Mouse (Mus musculus) midbrain, postnatal 0 days (tissue): ENCODE results near the gene Gm20388. TPM values are rescaled to one million over a fixed set of nuclear protein-coding genes. Genes with fewer than 3 reads are reported as not detected.
A peak's percentile ranks its signal among the peaks of the same experiment; 100 is the strongest.

ENCODE experiments used
- ATAC-seq: fragments of 200-750 bp; cut with Nextera tagmentation; 2 replicates; pipeline ENCODE4 v1.8.0; 2017; ENCODE audit warnings: moderate number of reproducible peaks, mild to moderate bottlenecking, moderate TSS enrichment, moderate library complexity; ENCODE audit not compliant: low FRiP score
- DNase-seq: peaks from one replicate; pipeline ENCODE4 v3.0.0-alpha.2; 2015; ENCODE audit warnings: low spot score
- H3K27ac ChIP-seq: fragments of 300-500 bp; sonication (generic); 2 replicates; pipeline ENCODE4 v1.5.1; 2014; ENCODE audit warnings: low read depth, mild to moderate bottlenecking, low read length, mixed read lengths
- H3K27me3 ChIP-seq: fragments of 300-500 bp; sonication (generic); 2 replicates; pipeline ENCODE4 v1.6.1; 2014; ENCODE audit warnings: low read length, control low read depth, mixed read lengths; ENCODE audit not compliant: insufficient read depth
- H3K36me3 ChIP-seq: fragments of 300-500 bp; sonication (generic); 2 replicates; pipeline ENCODE4 v1.6.1; 2014; ENCODE audit warnings: low read length, control low read depth, mixed read lengths; ENCODE audit not compliant: insufficient read depth
- H3K4me1 ChIP-seq: fragments of 300-500 bp; sonication (generic); 2 replicates; pipeline ENCODE4 v1.6.1; 2014; ENCODE audit warnings: mild to moderate bottlenecking, control low read depth, antibody characterized with exemption, low read length, mixed read lengths; ENCODE audit not compliant: insufficient read depth
- H3K4me2 ChIP-seq: fragments of 300-500 bp; sonication (generic); 2 replicates; pipeline ENCODE4 v1.6.1; 2014; ENCODE audit warnings: low read depth, mild to moderate bottlenecking, low read length, mixed read lengths; ENCODE audit not compliant: poor library complexity, severe bottlenecking
- H3K4me3 ChIP-seq: fragments of 300-500 bp; sonication (generic); 2 replicates; pipeline ENCODE4 v1.5.1; 2014; ENCODE audit warnings: low read depth, mild to moderate bottlenecking, low read length, moderate library complexity
- H3K9ac ChIP-seq: fragments of 300-500 bp; sonication (generic); replicated peaks from 2 replicates; pipeline ENCODE4 v1.6.1; 2014; ENCODE audit warnings: mild to moderate bottlenecking, low read length, moderate library complexity, mixed read lengths; ENCODE audit not compliant: poor library complexity, severe bottlenecking
- H3K9me3 ChIP-seq: fragments of 300-500 bp; sonication (generic); 2 replicates; pipeline ENCODE4 v1.6.1; 2016; ENCODE audit warnings: low read length, control low read depth
- CTCF ChIP-seq: IDR thresholded peaks from 2 replicates; pipeline ENCODE4 v1.5.1; 2016; ENCODE audit warnings: antibody characterized with exemption, mild to moderate bottlenecking
- WGBS: fragments of 180-500 bp; shearing (Covaris S2); extraction: QIAGEN DNeasy Blood & Tissue Kit; methylation state at CpG from one replicate; pipeline ENCODE4 v1.1.7; 2014; 5-methylcytosine and 5-hydroxymethylcytosine counted together
- polyA plus RNA-seq: library from polyadenylated mRNA; unstranded; fragments of >200 nt; fragmentation: Nextera tagmentation; extraction: Ambion mirVana; gene quantifications from 2 replicates; pipeline ENCODE4 v1.2.1, GENCODE M21; 2015
- total RNA-seq: library from RNA; depleted of rRNA; stranded (reverse); fragments of >200 nt; gene quantifications from 2 replicates; pipeline ENCODE4 v1.2.3, GENCODE M21; 2014

Gm20388 gene
- total and polyA plus RNA-seq, 2 experiments from 2014 or later: 74.2 TPM; not detected in 1

- no peak for TF ChIP-seq CTCF
- Histone ChIP-seq H3K9ac (0 out of 2 replicates have a peak overlapping the region, but pooled peaks have one; percentile 24), H3K36me3 (no peaks in the 10 kb centered on the region), H3K4me2 (no peak overlapping the region), H3K4me1 (peaks cover 6% of the 10 kb centered on the region; the same call in 1 of the 2 replicates), H3K27me3 (no peaks in the 10 kb centered on the region), H3K4me3 (no peak overlapping the region), H3K9me3 (no peaks in the 10 kb centered on the region), H3K27ac (no peak overlapping the region)
- no peak for DNase-seq
- 30% methylated on average over 14 of the region's 14 CpGs for WGBS
- ATAC-seq: no peak
Observed at GRCm38 (mm10) chr8:120126357-120127161, 215.9 kb downstream of the Gm20388 start.

GRCm38 (mm10) chr8:120129547-120129946 is 218.9 kb downstream of the Gm20388 start:
- no peaks in the 10 kb centered on the region for H3K36me3 ChIP-seq
- H3K4me1 ChIP-seq: 0 out of 2 replicates have a peak, but pooled peaks cover 6% of the 10 kb centered on the region
- H3K27ac ChIP-seq: no peak overlapping the region
- ATAC-seq: no peak
- H3K4me3 ChIP-seq: no peak overlapping the region
- WGBS: 33% methylated on average over 4 of the region's 4 CpGs
- no peaks in the 10 kb centered on the region for H3K9me3 ChIP-seq
- TF ChIP-seq CTCF: no peak
- no peak overlapping the region for H3K4me2 ChIP-seq
- no peak overlapping the region for H3K9ac ChIP-seq
- DNase-seq: no peak
- H3K27me3 ChIP-seq: no peaks in the 10 kb centered on the region

- H3K9ac ChIP-seq: no peak overlapping the region
- 82% methylated on average over 8 of the region's 8 CpGs for WGBS
- ATAC-seq: no peak
- no peaks in the 10 kb centered on the region for H3K9me3 ChIP-seq
- H3K36me3 ChIP-seq: no peaks in the 10 kb centered on the region
- no peaks in the 10 kb centered on the region for H3K27me3 ChIP-seq
- H3K4me1 ChIP-seq: 0 out of 2 replicates have a peak, but pooled peaks cover 5% of the 10 kb centered on the region
- no peak for TF ChIP-seq CTCF
- H3K4me2 ChIP-seq: no peak overlapping the region
- no peak overlapping the region for H3K27ac ChIP-seq
- H3K4me3 ChIP-seq: no peak overlapping the region
- no peak for DNase-seq
Observed at GRCm38 (mm10) chr8:120131158-120131557, 220.5 kb downstream of the Gm20388 start.

GRCm38 (mm10) chr8:120133169-120133568 is 222.5 kb downstream of the Gm20388 start:
- no peak overlapping the region for H3K27ac ChIP-seq
- no peak overlapping the region for H3K4me2 ChIP-seq
- TF ChIP-seq CTCF: no peak
- ATAC-seq: no peak
- H3K36me3 ChIP-seq: no peaks in the 10 kb centered on the region
- H3K27me3 ChIP-seq: no peaks in the 10 kb centered on the region
- no peak overlapping the region for H3K4me3 ChIP-seq
- no peaks in the 10 kb centered on the region for H3K9me3 ChIP-seq
- H3K4me1 ChIP-seq: no peaks in the 10 kb centered on the region
- 84% methylated on average over 7 of the region's 7 CpGs for WGBS
- H3K9ac ChIP-seq: no peak overlapping the region
- DNase-seq: no peak

- no peaks in the 10 kb centered on the region for H3K4me1 ChIP-seq
- no peak overlapping the region for H3K4me2 ChIP-seq
- no peaks in the 10 kb centered on the region for H3K36me3 ChIP-seq
- no peaks in the 10 kb centered on the region for H3K9me3 ChIP-seq
- no peak overlapping the region for H3K9ac ChIP-seq
- DNase-seq: no peak
- no peak for TF ChIP-seq CTCF
- H3K4me3 ChIP-seq: no peak overlapping the region
- no peaks in the 10 kb centered on the region for H3K27me3 ChIP-seq
- no peak overlapping the region for H3K27ac ChIP-seq
- 89% methylated on average over 7 of the region's 7 CpGs for WGBS
- no peak for ATAC-seq
Observed at GRCm38 (mm10) chr8:120135687-120136086, 225.0 kb downstream of the Gm20388 start.

- no peaks in the 10 kb centered on the region for H3K4me1 ChIP-seq
- ATAC-seq (no peak), DNase-seq (peak; percentile 50)
- no peak overlapping the region for H3K4me2 ChIP-seq
- H3K9me3 ChIP-seq: no peaks in the 10 kb centered on the region
- H3K36me3 ChIP-seq: no peaks in the 10 kb centered on the region
- no peak overlapping the region for H3K9ac ChIP-seq
- no peak overlapping the region for H3K27ac ChIP-seq
- WGBS: 53% methylated on average over 7 of the region's 7 CpGs
- H3K4me3 ChIP-seq: no peak overlapping the region
- H3K27me3 ChIP-seq: no peaks in the 10 kb centered on the region
- TF ChIP-seq CTCF: no peak
Observed at GRCm38 (mm10) chr8:120136618-120137017, 226.0 kb downstream of the Gm20388 start.
